Mouse (Mus musculus) embryonic facial prominence, embryonic 15.5 days (tissue): ENCODE results near the gene Dpy19l3. TPM values are rescaled to one million over a fixed set of nuclear protein-coding genes. Genes with fewer than 3 reads are reported as not detected.

Experiments used
- ATAC-seq: fragments of 200-750 bp; cut with Nextera tagmentation; 2 replicates; pipeline ENCODE4 v1.8.0; 2017; ENCODE audit warnings: low read depth, moderate TSS enrichment; ENCODE audit not compliant: insufficient number of reproducible peaks, low FRiP score, low TSS enrichment
- H3K27ac ChIP-seq: fragments of 300-500 bp; sonication (generic); replicated peaks from 2 replicates; pipeline ENCODE4 v1.5.1; 2015; ENCODE audit warnings: mild to moderate bottlenecking, inconsistent platforms
- H3K27me3 ChIP-seq: fragments of 300-500 bp; sonication (generic); 2 replicates; pipeline ENCODE4 v1.6.1; 2015; ENCODE audit warnings: inconsistent platforms
- H3K36me3 ChIP-seq: fragments of 300-500 bp; sonication (generic); 2 replicates; pipeline ENCODE4 v1.6.1; 2015; ENCODE audit warnings: mild to moderate bottlenecking, inconsistent platforms
- H3K4me1 ChIP-seq: fragments of 300-500 bp; sonication (generic); 2 replicates; pipeline ENCODE4 v1.6.1; 2015; ENCODE audit warnings: inconsistent platforms
- H3K4me2 ChIP-seq: fragments of 300-500 bp; sonication (generic); replicated peaks from 2 replicates; pipeline ENCODE4 v1.6.1; 2015; ENCODE audit warnings: mild to moderate bottlenecking, inconsistent platforms
- H3K4me3 ChIP-seq: fragments of 300-500 bp; sonication (generic); replicated peaks from 2 replicates; pipeline ENCODE4 v1.5.1; 2015; ENCODE audit warnings: mild to moderate bottlenecking, inconsistent platforms
- H3K9ac ChIP-seq: fragments of 300-500 bp; sonication (generic); 2 replicates; pipeline ENCODE4 v1.6.1; 2015; ENCODE audit warnings: inconsistent platforms
- H3K9me3 ChIP-seq: fragments of 300-500 bp; sonication (generic); replicated peaks from 2 replicates; pipeline ENCODE4 v1.6.1; 2016; ENCODE audit warnings: inconsistent platforms
- WGBS: fragments of 180-500 bp; shearing (Covaris S2); methylation state at CpG from one replicate; pipeline ENCODE4 v1.1.7; 2015; 5-methylcytosine and 5-hydroxymethylcytosine counted together
- polyA plus RNA-seq: library from polyadenylated mRNA; unstranded; fragments of >200 nt; fragmentation: Nextera tagmentation; extraction: Ambion mirVana; gene quantifications from 2 replicates; pipeline ENCODE4 v1.2.1, GENCODE M21; 2015

The Dpy19l3 gene
- polyA plus RNA-seq, 1 experiment from 2014 or later, result 22.8 TPM

DNA sequence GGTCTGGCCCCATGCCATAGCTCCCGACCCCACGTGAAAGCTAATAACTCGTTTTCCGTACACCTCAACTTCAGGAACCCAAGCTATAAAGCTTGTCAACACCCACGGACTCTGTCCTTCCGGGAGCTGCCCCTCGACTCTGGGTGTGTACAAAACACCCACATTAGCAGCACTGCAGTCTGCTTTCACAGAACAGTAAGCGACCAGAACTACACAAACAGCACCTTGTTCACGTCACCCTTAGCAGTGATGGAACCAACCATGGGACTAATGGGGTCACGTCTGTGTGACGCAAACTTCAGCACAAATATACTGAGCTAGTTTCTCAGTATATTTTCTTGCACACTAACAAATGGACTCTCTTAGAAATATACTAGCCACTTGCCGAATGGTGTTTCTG lies 19.9 kb upstream of the Dpy19l3 start:
- Histone ChIP-seq H3K27me3 (no peaks in the 10 kb centered on the region), H3K4me2 (no peak overlapping the region), H3K4me3 (no peak overlapping the region), H3K9ac (no peak overlapping the region), H3K9me3 (no peaks in the 10 kb centered on the region), H3K4me1 (no peaks in the 10 kb centered on the region), H3K36me3 (peaks cover 58% of the 10 kb centered on the region), H3K27ac (no peak overlapping the region)
- ATAC-seq, result no peak
- 82% methylated on average over 12 of the region's 12 CpGs for whole genome bisulfite sequencing

DNA sequence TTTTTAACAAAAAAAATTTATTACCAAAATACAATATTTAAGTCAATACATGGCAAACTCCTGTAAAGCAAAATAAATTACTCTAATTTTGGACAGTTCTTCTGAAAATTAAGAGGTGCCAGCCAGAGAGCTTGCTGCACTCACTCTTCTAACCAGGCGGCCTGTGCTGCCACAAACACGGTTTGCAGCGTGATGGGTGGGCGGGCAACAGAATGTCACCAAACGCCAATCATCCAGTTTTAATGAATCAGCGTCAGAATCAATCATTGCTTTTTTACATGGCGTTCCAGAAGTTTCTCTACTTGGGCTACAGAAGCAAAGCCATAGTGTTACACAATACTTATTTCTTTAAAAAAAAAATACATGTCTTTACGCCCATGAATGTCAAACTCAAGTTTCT lies 18.1 kb upstream of the Dpy19l3 start:
- Histone ChIP-seq H3K9ac (no peak overlapping the region), H3K27me3 (no peaks in the 10 kb centered on the region), H3K36me3 (peaks cover 44% of the 10 kb centered on the region), H3K4me3 (no peak overlapping the region), H3K4me1 (no peaks in the 10 kb centered on the region), H3K9me3 (no peaks in the 10 kb centered on the region), H3K27ac (no peak overlapping the region), H3K4me2 (no peak overlapping the region)
- WGBS, result 91% methylated on average over 8 of the region's 8 CpGs
- ATAC-seq, result no peak

DNA sequence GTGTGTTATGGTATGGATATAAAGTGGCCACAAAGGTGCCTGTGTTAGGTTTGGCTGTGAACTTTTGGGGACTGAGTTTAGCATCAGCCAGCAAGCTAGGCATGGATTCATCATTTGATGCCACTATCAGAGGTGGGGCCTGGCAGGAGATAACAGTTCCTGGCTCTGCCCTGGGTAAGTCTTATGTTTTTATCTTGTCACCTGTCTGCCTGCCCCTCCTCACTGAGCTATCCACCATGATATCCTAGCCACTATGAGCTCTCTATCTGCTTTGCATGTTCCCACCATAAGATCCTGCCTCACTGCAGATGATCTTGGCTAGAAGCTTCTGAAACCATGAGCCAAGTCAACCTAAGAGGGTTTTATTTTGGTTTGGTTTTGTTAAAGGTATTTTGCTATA lies 16.9 kb upstream of the Dpy19l3 start:
- Histone ChIP-seq H3K4me2 (no peak overlapping the region), H3K9ac (no peak overlapping the region), H3K27ac (no peak overlapping the region), H3K9me3 (no peaks in the 10 kb centered on the region), H3K27me3 (no peaks in the 10 kb centered on the region), H3K4me3 (no peak overlapping the region), H3K4me1 (no peaks in the 10 kb centered on the region), H3K36me3 (peaks cover 36% of the 10 kb centered on the region)
- no peak for ATAC-seq

DNA sequence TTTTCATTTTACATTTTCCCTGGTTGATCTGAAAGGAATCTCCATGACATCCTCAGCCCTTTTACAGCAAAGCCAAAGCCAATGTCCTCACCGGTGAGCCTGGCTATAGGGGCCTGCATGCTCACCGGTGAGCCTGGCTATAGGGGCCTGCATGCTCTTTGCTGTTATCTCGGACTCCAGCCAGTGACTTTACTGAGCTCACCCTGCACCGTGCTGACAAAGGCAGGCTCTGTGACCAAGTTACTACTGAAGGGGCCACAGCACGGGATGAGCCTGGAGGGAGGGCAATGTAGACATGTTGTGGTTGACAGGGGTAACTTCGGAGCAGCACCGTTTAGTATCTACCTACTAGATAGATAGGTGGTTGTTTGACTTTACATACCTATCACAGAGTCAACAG lies 15.9 kb upstream of the Dpy19l3 start:
- Histone ChIP-seq H3K4me3 (no peak overlapping the region), H3K9ac (no peak overlapping the region), H3K9me3 (no peaks in the 10 kb centered on the region), H3K4me2 (no peak overlapping the region), H3K4me1 (no peaks in the 10 kb centered on the region), H3K27me3 (no peaks in the 10 kb centered on the region), H3K36me3 (peaks cover 26% of the 10 kb centered on the region), H3K27ac (no peak overlapping the region)
- 89% methylated on average over 7 of the region's 7 CpGs for WGBS
- no peak for ATAC-seq

DNA sequence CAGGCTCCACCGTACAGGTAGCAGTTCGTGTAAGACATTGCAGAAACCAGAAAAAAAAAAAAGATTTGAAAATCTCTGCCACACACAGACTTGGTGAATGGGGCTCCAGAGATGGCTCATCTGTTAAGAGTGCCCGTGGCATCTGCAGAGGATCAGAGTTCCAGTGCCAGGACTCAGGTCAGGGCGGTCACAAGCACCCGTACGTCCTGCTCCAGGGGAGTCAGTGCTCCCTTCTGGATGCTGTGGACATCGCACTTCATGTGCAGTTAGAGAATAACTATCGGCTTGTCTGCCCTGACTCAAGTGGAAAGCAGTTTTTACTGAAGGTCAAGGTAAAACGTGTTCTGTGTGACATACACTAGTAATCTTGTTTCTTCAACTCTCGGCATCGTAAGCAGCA lies 10.2 kb upstream of the Dpy19l3 start:
- Histone ChIP-seq H3K27ac (no peak overlapping the region), H3K36me3 (no peaks in the 10 kb centered on the region), H3K4me1 (no peaks in the 10 kb centered on the region), H3K9me3 (no peaks in the 10 kb centered on the region), H3K27me3 (no peaks in the 10 kb centered on the region), H3K4me2 (no peak overlapping the region), H3K9ac (no peak overlapping the region), H3K4me3 (no peak overlapping the region)
- no peak for ATAC-seq
- WGBS, result 91% methylated on average over 11 of the region's 11 CpGs

DNA sequence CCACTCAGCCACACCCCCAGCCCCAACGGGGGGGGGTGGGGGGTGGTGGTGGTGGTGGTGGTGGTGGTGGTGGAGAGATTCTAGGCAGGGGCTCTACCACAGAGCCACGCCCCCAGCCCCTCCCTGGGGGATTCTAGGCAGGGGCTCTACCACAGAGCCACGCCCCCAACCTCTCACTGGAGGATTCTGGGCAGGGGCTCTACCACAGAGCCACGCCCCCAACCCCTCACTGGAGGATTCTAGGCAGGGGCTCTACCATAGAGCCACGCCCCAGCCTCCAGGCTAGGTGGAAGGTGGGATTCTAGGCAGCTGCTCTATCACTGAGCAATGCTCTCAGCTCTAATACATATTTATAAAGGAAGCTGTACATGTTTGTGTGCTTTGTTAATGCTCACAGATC lies 7.5 kb upstream of the Dpy19l3 start:
- no peak overlapping the region for H3K4me2 ChIP-seq
- no peak for ATAC-seq
- 59% methylated on average over 5 of the region's 5 CpGs for WGBS

DNA sequence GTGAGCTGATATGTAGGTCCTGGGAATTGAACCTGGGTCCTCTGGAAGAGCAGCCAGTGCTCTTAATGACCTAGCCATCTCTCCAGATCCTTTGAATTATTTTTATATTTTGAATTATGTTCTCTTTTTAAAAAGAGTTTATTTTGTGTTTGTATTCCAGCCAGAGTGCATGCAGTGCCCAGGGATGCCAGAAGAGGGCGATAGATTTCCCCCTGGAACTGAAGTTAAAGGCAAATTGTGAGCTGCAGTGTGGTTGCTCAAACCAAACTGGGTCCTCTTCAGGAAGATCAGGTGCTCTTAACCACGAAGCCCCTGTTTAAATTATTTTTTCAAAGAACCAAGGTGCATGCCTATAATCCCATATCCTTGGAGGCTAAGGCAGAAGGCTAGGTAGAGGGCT lies 5.3 kb upstream of the Dpy19l3 start:
- no peaks in the 10 kb centered on the region for H3K4me1 ChIP-seq
- H3K27me3 ChIP-seq, result no peaks in the 10 kb centered on the region
- no peak for ATAC-seq
- 25% methylated on average over 2 of the region's 2 CpGs for WGBS
- H3K4me2 ChIP-seq, result no peak overlapping the region
- no peak overlapping the region for H3K27ac ChIP-seq
- H3K9ac ChIP-seq, result no peak overlapping the region
- no peak overlapping the region for H3K4me3 ChIP-seq
- H3K9me3 ChIP-seq, result no peaks in the 10 kb centered on the region
- H3K36me3 ChIP-seq, result no peaks in the 10 kb centered on the region

More for the DNA sequence above, 7.5 kb upstream of the Dpy19l3 start:
- Histone ChIP-seq H3K4me3 (no peak overlapping the region), H3K9ac (no peak overlapping the region), H3K4me1 (no peaks in the 10 kb centered on the region), H3K27ac (no peak overlapping the region), H3K27me3 (no peaks in the 10 kb centered on the region), H3K36me3 (no peaks in the 10 kb centered on the region), H3K9me3 (no peaks in the 10 kb centered on the region)

DNA sequence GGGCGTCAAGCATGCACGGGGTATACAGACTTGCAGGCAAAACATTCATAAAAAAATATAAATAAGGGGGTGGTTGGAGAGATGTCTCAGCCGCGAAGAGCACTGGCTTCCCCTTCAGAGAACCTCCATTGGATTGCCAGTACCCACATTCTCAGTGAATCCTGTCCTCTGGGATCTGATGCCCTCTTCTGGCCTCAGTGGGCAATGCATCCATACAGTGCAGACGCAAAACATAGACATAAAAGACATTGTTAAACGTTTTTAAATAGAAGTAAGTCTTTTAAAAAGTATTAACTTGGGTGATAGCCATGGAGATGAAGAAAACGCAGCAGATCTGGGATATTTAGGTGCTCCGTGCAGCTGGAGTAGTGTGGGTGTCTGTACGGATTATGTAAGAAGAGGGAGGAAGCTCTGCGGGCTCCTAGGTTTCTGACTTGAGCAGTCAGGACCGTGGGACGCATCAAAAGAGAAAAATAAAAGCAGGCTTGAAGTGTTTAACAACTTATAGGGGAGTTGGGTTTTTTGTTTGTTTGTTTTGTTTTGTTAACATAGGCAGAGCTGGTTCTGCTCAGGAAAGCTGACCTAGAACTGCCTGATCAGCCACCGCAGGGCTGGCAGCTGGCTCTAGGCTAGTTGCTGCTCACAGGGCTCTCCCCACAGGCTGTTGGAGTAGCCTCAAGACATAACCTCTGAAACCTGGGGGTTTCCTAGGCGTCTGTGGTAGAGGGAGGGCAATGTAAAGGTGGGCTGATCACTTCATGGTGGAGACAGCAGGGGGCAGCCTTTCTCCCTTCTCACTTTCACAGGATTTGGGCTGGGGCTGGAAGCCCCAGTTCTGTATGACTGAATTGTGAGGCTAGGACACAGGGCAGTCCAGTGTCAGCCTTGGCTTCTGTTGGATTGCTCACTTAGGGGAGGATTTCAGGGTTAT lies 2.5 kb upstream of the Dpy19l3 start:
- 40% methylated on average over 14 of the region's 14 CpGs for WGBS
- Histone ChIP-seq H3K36me3 (no peaks in the 10 kb centered on the region), H3K4me3 (no peak overlapping the region), H3K27ac (no peak overlapping the region), H3K9me3 (no peaks in the 10 kb centered on the region), H3K4me1 (peaks cover 8% of the 10 kb centered on the region; the same call in 1 of the 2 replicates), H3K9ac (no peak overlapping the region), H3K4me2 (no peak overlapping the region), H3K27me3 (no peaks in the 10 kb centered on the region)
- ATAC-seq, result no peak

DNA sequence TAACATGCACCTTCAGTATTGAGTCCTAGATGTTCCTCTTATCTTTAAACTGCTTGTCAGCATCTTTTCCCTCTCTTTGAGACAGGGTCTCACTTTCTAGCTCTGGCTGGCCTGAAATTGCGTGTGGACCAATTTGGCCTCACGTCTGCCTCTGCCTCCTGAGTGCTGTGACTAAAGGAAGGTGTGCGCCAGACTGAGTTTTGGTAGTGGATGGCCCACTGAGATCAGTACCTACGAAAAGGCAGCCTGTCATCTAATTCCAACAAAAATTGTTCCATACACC lies 573 bp upstream of the Dpy19l3 start:
- H3K4me1 ChIP-seq, result peaks cover 8% of the 10 kb centered on the region; the same call in 1 of the 2 replicates
- peaks cover 5% of the 10 kb centered on the region for H3K36me3 ChIP-seq
- no peak overlapping the region for H3K9ac ChIP-seq
- H3K4me2 ChIP-seq, result peak overlapping the region; percentile 98
- WGBS, result 72% methylated on average over 4 of the region's 4 CpGs
- H3K27ac ChIP-seq, result 0 out of 2 replicates have a peak overlapping the region, but pooled peaks have one; percentile 44
- no peaks in the 10 kb centered on the region for H3K27me3 ChIP-seq
- H3K9me3 ChIP-seq, result no peaks in the 10 kb centered on the region
- peak overlapping the region; percentile 89 for H3K4me3 ChIP-seq
- ATAC-seq, result no peak

DNA sequence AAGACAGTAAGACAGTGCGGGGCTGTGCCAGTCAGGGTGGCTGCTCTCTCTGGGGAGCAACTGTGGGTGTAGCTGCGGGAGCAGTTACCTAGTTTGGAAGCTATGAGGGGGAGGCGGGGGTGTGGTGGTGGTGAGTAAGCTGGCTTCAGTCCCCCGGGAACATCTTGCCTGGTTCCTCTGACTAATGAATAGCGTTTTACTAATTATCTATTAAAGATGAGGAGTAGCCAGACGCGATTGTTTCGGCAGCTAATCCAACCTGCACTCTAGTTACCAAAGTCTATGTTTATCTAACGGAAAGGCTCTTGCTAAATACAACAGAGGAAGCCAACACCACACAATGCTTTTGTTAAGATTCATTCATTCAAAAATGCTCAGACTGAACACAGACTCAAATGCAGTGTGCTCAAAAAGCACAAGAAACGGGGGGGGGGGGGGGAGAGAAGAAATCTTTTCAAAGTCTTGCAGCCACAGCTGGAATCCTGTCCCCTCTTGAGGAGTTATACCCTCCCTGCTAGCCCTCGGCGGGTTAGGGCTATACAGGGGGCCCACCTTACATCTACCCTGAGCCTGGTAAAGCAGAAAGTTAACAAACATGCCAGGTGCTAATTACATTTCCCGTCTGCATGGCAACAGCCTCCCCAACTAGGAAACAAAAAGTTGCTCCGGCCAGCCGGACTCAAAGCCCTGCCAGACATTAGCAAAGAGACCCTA lies 778 bp downstream of the Dpy19l3 start:
- Histone ChIP-seq H3K36me3 (peaks cover 17% of the 10 kb centered on the region), H3K27me3 (no peaks in the 10 kb centered on the region), H3K9ac (peak overlapping the region; percentile 62), H3K4me3 (peak overlapping the region; percentile 89), H3K9me3 (no peaks in the 10 kb centered on the region), H3K4me2 (peak overlapping the region; percentile 98), H3K4me1 (peaks cover 8% of the 10 kb centered on the region; the same call in 1 of the 2 replicates), H3K27ac (no peak overlapping the region)
- ATAC-seq, result 0 out of 2 replicates have a peak, but pooled peaks have one; percentile 1
- 5% methylated on average over 15 of the region's 15 CpGs for WGBS

DNA sequence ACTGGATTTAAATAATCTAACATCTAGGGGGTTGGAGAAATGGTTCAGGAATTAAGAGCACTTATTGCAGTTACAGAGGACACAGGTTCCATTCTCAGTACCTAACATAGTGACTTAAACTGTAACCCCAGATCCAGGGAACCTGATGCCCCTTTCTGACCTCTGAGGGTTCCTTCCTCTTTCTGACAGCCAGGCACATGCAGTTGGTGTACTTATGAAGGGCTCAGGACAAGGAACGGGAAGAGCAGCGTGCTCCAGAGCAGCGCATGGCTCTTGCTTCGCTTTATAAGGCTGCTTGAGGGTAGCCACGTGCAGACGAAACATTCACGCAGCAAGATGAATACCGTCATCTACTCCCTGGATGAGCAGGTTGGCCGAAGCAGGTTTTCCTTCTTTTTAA lies 3.4 kb downstream of the Dpy19l3 start:
- no peak overlapping the region for H3K9ac ChIP-seq
- no peaks in the 10 kb centered on the region for H3K27me3 ChIP-seq
- no peak for ATAC-seq
- peaks cover 14% of the 10 kb centered on the region; the same call in 1 of the 2 replicates for H3K4me1 ChIP-seq
- no peaks in the 10 kb centered on the region for H3K9me3 ChIP-seq
- H3K36me3 ChIP-seq, result peaks cover 26% of the 10 kb centered on the region
- H3K27ac ChIP-seq, result no peak overlapping the region
- H3K4me3 ChIP-seq, result no peak overlapping the region
- WGBS, result 93% methylated on average over 9 of the region's 9 CpGs
- no peak overlapping the region for H3K4me2 ChIP-seq
